Mouse (Mus musculus): ENCODE results near the gene Bend7. TPM values are rescaled to one million over a fixed set of nuclear protein-coding genes. Genes with fewer than 3 reads are reported as not detected.
A peak's percentile ranks its signal among the peaks of the same experiment; 100 is the strongest.

Gene Bend7
- 1.2 and 1.5 TPM in 2 replicates for polyA plus RNA-seq (2012; rRNA removed)

- Histone ChIP-seq H3K4me1 (ENCODE audit: control insufficient read depth, insufficient read depth, low read length) (no peaks in the 10 kb centered on the region; the same call in 1 of the 2 replicates), H3K4me3 (ENCODE audit: insufficient read depth, low read length) (peak within 1 kb of the TSS; percentile 55), H3K27ac (ENCODE audit: insufficient read depth, low read length) (no peak within 1 kb of the TSS)
- no peak for TF ChIP-seq CTCF (IDR thresholded peaks at IDR 0.05; ENCODE audit: extremely low read depth, insufficient read depth, low read length)
- no peak for TF ChIP-seq POLR2A (IDR thresholded peaks at IDR 0.05; ENCODE audit: extremely low read depth, insufficient read depth, low read length)
Measured at GRCm38 (mm10) chr2:4717769-4718661, at the start of gene Bend7. Gene Bend7 (plus strand): TSS chr2:4717831.

- H3K27ac ChIP-seq (ENCODE audit: insufficient read depth, low read length), result no peak overlapping the region
- H3K4me1 ChIP-seq (ENCODE audit: control insufficient read depth, insufficient read depth, low read length), result no peaks in the 10 kb centered on the region
- no peak for TF ChIP-seq POLR2A (IDR thresholded peaks at IDR 0.05; ENCODE audit: extremely low read depth, insufficient read depth, low read length)
- no peak overlapping the region for H3K4me3 ChIP-seq (ENCODE audit: insufficient read depth, low read length)
Measured at GRCm38 (mm10) chr2:4668626-4669025, 49.0 kb upstream of the Bend7 start.

GRCm38 (mm10) chr2:4669701-4670100, 47.9 kb upstream of the Bend7 start:
- Histone ChIP-seq H3K4me1 (ENCODE audit: control insufficient read depth, insufficient read depth, low read length) (no peaks in the 10 kb centered on the region), H3K4me3 (ENCODE audit: insufficient read depth, low read length) (no peak overlapping the region), H3K27ac (ENCODE audit: insufficient read depth, low read length) (no peak overlapping the region)
- TF ChIP-seq POLR2A (IDR thresholded peaks at IDR 0.05; ENCODE audit: extremely low read depth, insufficient read depth, low read length) (no peak), CTCF (IDR thresholded peaks at IDR 0.05; ENCODE audit: extremely low read depth, insufficient read depth, low read length) (no peak)

- Histone ChIP-seq H3K4me1 (ENCODE audit: control insufficient read depth, insufficient read depth, low read length) (no peaks in the 10 kb centered on the region), H3K27ac (ENCODE audit: insufficient read depth, low read length) (no peak overlapping the region), H3K4me3 (ENCODE audit: insufficient read depth, low read length) (no peak overlapping the region)
- TF ChIP-seq POLR2A (IDR thresholded peaks at IDR 0.05; ENCODE audit: extremely low read depth, insufficient read depth, low read length), result no peak
- TF ChIP-seq CTCF (IDR thresholded peaks at IDR 0.05; ENCODE audit: extremely low read depth, insufficient read depth, low read length), result no peak
Measured at GRCm38 (mm10) chr2:4671636-4672035, 46.0 kb upstream of the Bend7 start.

GRCm38 (mm10) chr2:4679886-4680285, 37.7 kb upstream of the Bend7 start:
- Histone ChIP-seq H3K4me3 (ENCODE audit: insufficient read depth, low read length) (no peak overlapping the region), H3K4me1 (ENCODE audit: control insufficient read depth, insufficient read depth, low read length) (no peaks in the 10 kb centered on the region), H3K27ac (ENCODE audit: insufficient read depth, low read length) (no peak overlapping the region)
- TF ChIP-seq POLR2A (IDR thresholded peaks at IDR 0.05; ENCODE audit: extremely low read depth, insufficient read depth, low read length) (no peak), CTCF (IDR thresholded peaks at IDR 0.05; ENCODE audit: extremely low read depth, insufficient read depth, low read length) (no peak)

GRCm38 (mm10) chr2:4711262-4711661, 6.4 kb upstream of the Bend7 start:
- TF ChIP-seq CTCF (IDR thresholded peaks at IDR 0.05; ENCODE audit: extremely low read depth, insufficient read depth, low read length), result peak; percentile 22; the same call in 1 of the 2 replicates
- TF ChIP-seq POLR2A (IDR thresholded peaks at IDR 0.05; ENCODE audit: extremely low read depth, insufficient read depth, low read length), result no peak
- H3K27ac ChIP-seq (ENCODE audit: insufficient read depth, low read length), result no peak overlapping the region

GRCm38 (mm10) chr2:4717081-4717768, 406 bp upstream of the Bend7 start:
- H3K4me3 ChIP-seq (ENCODE audit: insufficient read depth, low read length), result peak overlapping the region; percentile 55
- no peaks in the 10 kb centered on the region; the same call in 1 of the 2 replicates for H3K4me1 ChIP-seq (ENCODE audit: control insufficient read depth, insufficient read depth, low read length)
- no peak overlapping the region for H3K27ac ChIP-seq (ENCODE audit: insufficient read depth, low read length)
- no peak for TF ChIP-seq POLR2A (IDR thresholded peaks at IDR 0.05; ENCODE audit: extremely low read depth, insufficient read depth, low read length)

More at GRCm38 (mm10) chr2:4711262-4711661, 6.4 kb upstream of the Bend7 start:
- no peak overlapping the region for H3K4me3 ChIP-seq (ENCODE audit: insufficient read depth, low read length)
- H3K4me1 ChIP-seq (ENCODE audit: control insufficient read depth, insufficient read depth, low read length), result no peaks in the 10 kb centered on the region

- no peak overlapping the region for H3K4me3 ChIP-seq (ENCODE audit: insufficient read depth, low read length)
- H3K4me1 ChIP-seq (ENCODE audit: control insufficient read depth, insufficient read depth, low read length), result no peaks in the 10 kb centered on the region; the same call in 1 of the 2 replicates
- no peak for TF ChIP-seq POLR2A (IDR thresholded peaks at IDR 0.05; ENCODE audit: extremely low read depth, insufficient read depth, low read length)
- TF ChIP-seq CTCF (IDR thresholded peaks at IDR 0.05; ENCODE audit: extremely low read depth, insufficient read depth, low read length), result no peak
- H3K27ac ChIP-seq (ENCODE audit: insufficient read depth, low read length), result no peak overlapping the region
Measured at GRCm38 (mm10) chr2:4723088-4723487, 5.5 kb downstream of the Bend7 start.

GRCm38 (mm10) chr2:4730161-4730560, 12.5 kb downstream of the Bend7 start:
- no peaks in the 10 kb centered on the region for H3K4me1 ChIP-seq (ENCODE audit: control insufficient read depth, insufficient read depth, low read length)
- TF ChIP-seq POLR2A (IDR thresholded peaks at IDR 0.05; ENCODE audit: extremely low read depth, insufficient read depth, low read length), result no peak
- TF ChIP-seq CTCF (IDR thresholded peaks at IDR 0.05; ENCODE audit: extremely low read depth, insufficient read depth, low read length), result no peak
- no peak overlapping the region for H3K4me3 ChIP-seq (ENCODE audit: insufficient read depth, low read length)
- H3K27ac ChIP-seq (ENCODE audit: insufficient read depth, low read length), result no peak overlapping the region

Measured in cortical plate, adult 2 months (tissue).